Mouse (Mus musculus) small intestine, adult 2 months (tissue): ENCODE data around the gene Diaph3.

Source experiments
- CTCF ChIP-seq: fragments of 200-500 bp; IDR thresholded peaks from 2 replicates; pipeline ENCODE4 v1.5.1; 2012; ENCODE audit warnings: low read depth, mild to moderate bottlenecking, control low read depth, inconsistent platforms, low read length, moderate library complexity, mixed read lengths; ENCODE audit not compliant: insufficient replicate concordance, insufficient read length; ENCODE audit errors: extremely low read depth
- POLR2A ChIP-seq: fragments of 200-500 bp; IDR thresholded peaks from 2 replicates; pipeline ENCODE4 v1.6.1; 2012; ENCODE audit warnings: low read depth, mild to moderate bottlenecking, control low read depth, inconsistent platforms, low read length, moderate library complexity

DNA sequence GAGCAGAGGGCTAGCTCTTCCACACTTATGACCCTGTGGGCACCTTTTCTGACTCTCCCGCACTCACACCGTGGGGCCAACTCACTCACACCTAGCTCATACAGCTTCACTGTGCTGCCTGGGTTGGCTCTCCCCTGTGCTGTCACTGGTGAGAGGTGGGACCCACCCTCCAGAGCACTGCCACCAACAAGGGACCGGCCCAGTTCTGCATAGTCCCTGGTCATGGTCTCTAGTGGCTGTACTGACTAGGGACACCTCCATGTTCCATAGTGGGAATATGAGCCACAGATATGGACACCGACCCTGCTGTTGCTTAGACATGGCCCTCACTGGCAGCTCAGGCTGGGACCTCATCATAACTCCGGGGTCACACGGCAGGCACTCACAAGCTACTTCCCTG lies 30.5 kb upstream of the Diaph3 start:
- TF ChIP-seq CTCF (no peak), POLR2A (no peak)
